Mouse (Mus musculus) bone marrow, adult 2 months (tissue): ENCODE measurements around the gene Gpr142. TPM values are rescaled to one million over a fixed set of nuclear protein-coding genes. Genes with fewer than 3 reads are reported as not detected.
A peak's percentile ranks its signal among the peaks of the same experiment; 100 is the strongest.

ENCODE experiments used
- H3K27ac ChIP-seq: fragments of 200-500 bp; 2 replicates; pipeline ENCODE4 v1.5.1; 2012; ENCODE audit warnings: low read depth, mild to moderate bottlenecking, control low read depth, inconsistent platforms, low read length; ENCODE audit not compliant: control insufficient read depth, poor library complexity, insufficient read depth
- H3K4me1 ChIP-seq: fragments of 200-500 bp; 2 replicates; pipeline ENCODE4 v1.6.1; 2011; ENCODE audit warnings: low read length; ENCODE audit not compliant: control insufficient read depth, insufficient read depth
- H3K4me3 ChIP-seq: fragments of 200-500 bp; replicated peaks from 2 replicates; pipeline ENCODE3; 2011; ENCODE audit warnings: mild to moderate bottlenecking, low read depth, low read length, control low read depth; ENCODE audit not compliant: control insufficient read depth
- CTCF ChIP-seq: fragments of 200-500 bp; IDR thresholded peaks from 2 replicates; pipeline ENCODE4 v1.5.1; 2011; ENCODE audit warnings: low read length, control low read depth; ENCODE audit not compliant: control insufficient read depth, insufficient read depth
- POLR2A ChIP-seq: fragments of 200-500 bp; IDR thresholded peaks from 2 replicates; pipeline ENCODE4 v1.6.1; 2011; ENCODE audit warnings: low read depth, mild to moderate bottlenecking, control low read depth, low read length, borderline replicate concordance; ENCODE audit not compliant: control insufficient read depth
- WGBS: fragments of 180-500 bp; shearing (Covaris S2); methylation state at CpG from one replicate; pipeline ENCODE4 v1.1.7; 2018; 5-methylcytosine and 5-hydroxymethylcytosine counted together
- polyA plus RNA-seq: library from polyadenylated mRNA; stranded (reverse); fragments of >200 nt; gene quantifications from 2 replicates; pipeline ENCODE4 v1.2.4, GENCODE M21; 2011; ENCODE audit warnings: low replicate concordance; ENCODE audit not compliant: missing spikeins, insufficient read depth, insufficient read length

The Gpr142 gene
- polyA plus RNA-seq, 1 experiment = not detected

GRCm38 (mm10) chr11:114820444-114820843 lies 21.7 kb downstream of the Gpr142 start:
- Histone ChIP-seq H3K27ac (no peak overlapping the region), H3K4me3 (no peak overlapping the region), H3K4me1 (peaks cover 8% of the 10 kb centered on the region)
- TF ChIP-seq CTCF = no peak
- no peak for TF ChIP-seq POLR2A
- 75% methylated on average over 3 of the region's 3 CpGs for WGBS

DNA sequence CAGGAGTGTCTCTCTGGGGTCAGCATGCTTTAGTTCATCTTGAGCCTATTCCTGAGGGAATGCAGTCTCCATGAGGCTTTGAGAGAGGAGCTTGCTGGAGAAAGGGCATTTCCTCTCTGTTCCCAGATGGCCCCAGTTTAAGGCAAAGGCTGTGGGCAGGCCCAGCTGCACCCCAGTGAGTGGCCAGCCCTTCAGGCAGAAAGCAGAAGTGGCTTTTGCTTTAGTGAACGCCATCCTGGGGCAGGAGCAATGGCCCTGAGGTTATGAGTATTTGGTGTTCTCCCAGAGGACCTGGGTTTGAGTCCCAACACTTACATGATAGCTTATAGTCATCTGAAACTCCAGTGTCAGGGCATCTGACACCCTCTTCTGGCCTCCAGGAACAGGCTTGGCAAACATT lies 22.6 kb downstream of the Gpr142 start:
- Histone ChIP-seq H3K4me1 (peaks cover 8% of the 10 kb centered on the region), H3K27ac (no peak overlapping the region), H3K4me3 (no peak overlapping the region)
- WGBS = 0% methylated on average over 1 of the region's 1 CpGs
- no peak for TF ChIP-seq CTCF
- TF ChIP-seq POLR2A = no peak

DNA sequence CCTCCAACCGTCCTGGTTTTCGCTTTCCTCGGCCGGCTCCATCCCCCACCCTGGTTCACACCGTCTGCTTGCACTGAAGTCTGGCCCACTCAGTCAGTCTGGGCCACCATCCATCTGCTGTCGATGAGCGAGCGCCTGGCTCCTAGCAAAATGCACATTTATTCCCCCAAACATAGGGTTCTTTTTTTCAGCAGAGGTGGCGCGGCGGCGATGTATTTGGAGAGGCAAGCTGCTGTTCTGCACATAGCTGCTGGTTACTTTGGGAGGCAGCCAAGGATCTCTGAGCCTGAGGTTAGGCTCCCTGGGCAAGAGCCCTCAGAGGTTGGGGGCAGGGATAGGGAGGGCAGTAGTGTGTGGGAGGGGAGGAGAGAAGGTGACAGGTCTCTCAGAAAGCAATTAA lies 24.0 kb downstream of the Gpr142 start:
- TF ChIP-seq POLR2A = no peak
- TF ChIP-seq CTCF = no peak
- Histone ChIP-seq H3K4me3 (no peak overlapping the region), H3K27ac (no peak overlapping the region), H3K4me1 (peaks cover 5% of the 10 kb centered on the region)
- 91% methylated on average over 12 of the region's 12 CpGs for WGBS

DNA sequence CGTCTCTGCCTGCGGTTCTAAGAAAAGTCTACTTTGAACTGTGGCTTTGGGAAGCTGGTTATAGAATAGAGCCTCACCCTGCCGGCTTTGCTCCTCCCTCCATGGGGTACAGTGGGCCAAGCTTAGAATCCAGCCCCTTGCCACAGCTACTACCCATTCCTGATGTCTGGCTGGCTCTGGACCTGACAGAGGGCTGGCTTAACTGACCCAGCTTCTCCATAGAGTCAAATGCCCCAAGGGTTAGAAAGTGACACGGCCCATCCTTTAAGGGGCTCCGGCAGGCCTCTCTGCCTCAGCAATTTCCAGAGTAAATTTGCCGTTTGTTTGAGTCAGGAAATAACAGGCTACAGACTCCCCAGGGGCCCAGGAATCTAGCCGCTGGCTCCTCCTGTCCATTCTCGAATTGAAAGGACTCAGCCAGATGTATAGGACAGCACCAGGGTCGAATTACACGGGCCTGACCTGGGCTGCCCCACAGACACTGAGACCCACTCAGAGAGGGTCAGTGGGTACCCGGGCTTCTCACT lies 24.5 kb downstream of the Gpr142 start:
- H3K4me3 ChIP-seq = no peak overlapping the region
- H3K4me1 ChIP-seq = peaks cover 2% of the 10 kb centered on the region
- no peak overlapping the region for H3K27ac ChIP-seq
- TF ChIP-seq POLR2A (no peak), CTCF (no peak)
- WGBS = 82% methylated on average over 11 of the region's 11 CpGs

- Histone ChIP-seq H3K4me1 (no peaks in the 10 kb centered on the region; the same call in 1 of the 2 replicates), H3K4me3 (no peak overlapping the region), H3K27ac (no peak overlapping the region)
- TF ChIP-seq POLR2A = no peak
- WGBS = 5% methylated on average over 5 of the region's 5 CpGs
Observed at GRCm38 (mm10) chr11:114826686-114827085, 28.0 kb downstream of the Gpr142 start.

GRCm38 (mm10) chr11:114829499-114830432 lies 31.0 kb downstream of the Gpr142 start:
- no peaks in the 10 kb centered on the region; the same call in 1 of the 2 replicates for H3K4me1 ChIP-seq

GRCm38 (mm10) chr11:114830433-114830773 lies 31.7 kb downstream of the Gpr142 start:
- Histone ChIP-seq H3K4me3 (no peak overlapping the region), H3K4me1 (no peaks in the 10 kb centered on the region; the same call in 1 of the 2 replicates), H3K27ac (no peak overlapping the region; the same call in 1 of the 2 replicates)
- no peak for TF ChIP-seq POLR2A
- TF ChIP-seq CTCF = no peak
- 63% methylated on average over 8 of the region's 8 CpGs for WGBS

More at GRCm38 (mm10) chr11:114829499-114830432, 31.0 kb downstream of the Gpr142 start:
- 16% methylated on average over 24 of the region's 24 CpGs for WGBS
- peak overlapping the region; percentile 17; the same call in 1 of the 2 replicates for H3K27ac ChIP-seq
- no peak for TF ChIP-seq POLR2A
- no peak for TF ChIP-seq CTCF
- peak overlapping the region; percentile 35 for H3K4me3 ChIP-seq

GRCm38 (mm10) chr11:114833166-114833565 lies 34.4 kb downstream of the Gpr142 start:
- 65% methylated on average over 5 of the region's 5 CpGs for WGBS
- Histone ChIP-seq H3K4me3 (no peak overlapping the region), H3K4me1 (peaks cover 1% of the 10 kb centered on the region; the same call in 1 of the 2 replicates), H3K27ac (no peak overlapping the region)
- no peak for TF ChIP-seq POLR2A
- no peak for TF ChIP-seq CTCF
